Mouse (Mus musculus) left cerebral cortex, adult 11 months (tissue): ENCODE results near the gene Ktn1.

ENCODE experiments used
- DNase-seq: peaks from one replicate; pipeline ENCODE4 v3.0.0; 2022; ENCODE audit warnings: low spot score

Gene Ktn1

DNA sequence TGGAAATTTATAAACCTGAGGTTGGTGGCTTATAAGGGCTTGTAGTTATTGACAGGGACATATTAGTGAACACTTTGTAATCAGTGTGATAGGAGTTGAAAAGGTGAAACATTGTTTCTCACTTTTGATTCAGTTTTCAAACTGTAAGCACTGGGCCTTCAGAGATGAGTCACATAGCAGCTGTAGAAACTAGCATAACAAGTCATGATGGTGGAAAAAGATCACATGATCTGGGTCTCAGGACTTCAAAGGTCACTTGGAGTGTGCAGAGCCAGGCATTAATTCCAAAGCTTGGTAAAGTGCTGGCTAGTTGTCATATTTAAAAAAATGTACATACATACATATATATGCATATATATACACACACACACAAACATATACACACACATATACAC is 16.2 kb downstream of the Ktn1 start:
- no peak for DNase-seq

DNA sequence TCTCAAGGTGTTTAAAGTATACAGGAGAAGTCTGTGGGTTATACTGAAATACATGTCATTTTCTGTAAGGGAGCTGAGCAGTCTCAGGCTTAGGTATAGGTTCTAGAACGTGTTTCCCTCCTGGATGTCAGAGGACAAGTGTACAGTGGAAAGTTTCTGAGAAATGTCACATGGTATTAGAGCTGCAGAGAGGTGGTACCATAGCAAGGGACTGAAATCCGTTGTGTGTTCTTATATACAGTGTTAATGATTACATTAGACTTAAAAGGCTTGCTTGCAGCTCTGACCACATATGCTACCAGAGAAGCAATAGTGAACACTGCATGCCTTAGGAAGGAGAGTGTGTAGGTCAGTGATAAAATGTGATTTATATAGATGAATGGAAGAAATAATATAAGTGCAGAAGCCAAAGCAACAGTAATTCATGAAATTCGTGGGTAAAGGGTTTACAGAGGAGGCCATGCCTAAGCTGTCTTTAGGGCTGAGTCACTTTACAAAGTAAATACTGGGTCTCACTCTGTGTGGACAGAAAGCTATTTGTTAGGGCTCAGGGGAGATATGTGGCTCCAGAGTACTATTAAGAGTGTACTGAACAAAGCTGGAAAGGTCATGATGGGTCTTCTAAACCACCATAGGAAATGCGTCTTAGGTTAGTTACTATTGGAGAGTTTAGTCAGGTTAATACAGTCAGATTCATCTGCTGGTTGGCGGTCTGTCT is 17.0 kb downstream of the Ktn1 start:
- DNase-seq = no peak

DNA sequence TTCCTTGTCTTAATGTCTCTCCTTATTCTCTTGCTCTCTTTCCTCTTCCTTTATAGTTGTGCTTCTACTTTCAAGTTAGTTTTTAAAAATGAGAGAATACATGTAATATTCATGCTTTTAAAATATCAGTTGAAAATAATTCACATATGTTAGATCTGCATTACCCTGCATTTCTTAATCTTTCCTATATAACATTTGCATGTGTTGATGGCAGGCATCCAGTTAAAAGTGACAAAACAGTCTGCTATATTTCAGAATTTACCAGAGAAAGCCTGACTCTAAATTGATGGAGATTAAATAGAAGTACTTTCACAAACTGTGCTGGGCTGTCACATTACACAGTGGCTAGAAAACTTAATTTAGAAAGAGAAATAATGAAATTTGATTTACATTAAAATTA is 19.8 kb downstream of the Ktn1 start:
- DNase-seq = no peak

DNA sequence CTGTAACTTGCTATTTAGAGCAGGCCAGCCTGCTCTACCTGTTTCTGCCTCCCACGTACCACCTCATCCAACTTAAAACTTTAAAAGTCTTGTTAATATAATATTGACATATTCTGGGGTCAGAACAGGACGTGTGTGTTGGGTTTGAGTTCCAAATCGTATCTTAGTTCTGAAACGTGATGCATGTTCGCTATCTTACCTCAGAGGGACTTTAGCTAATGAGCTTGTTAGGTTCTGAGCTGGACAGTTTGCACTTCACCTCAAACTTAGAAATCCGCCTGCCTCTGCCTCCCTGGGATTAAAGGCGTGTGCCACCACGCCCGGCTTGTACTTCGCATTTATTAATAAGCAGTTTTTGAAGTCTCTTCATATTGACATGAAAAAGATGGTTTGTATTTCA is 34.6 kb downstream of the Ktn1 start:
- no peak for DNase-seq

DNA sequence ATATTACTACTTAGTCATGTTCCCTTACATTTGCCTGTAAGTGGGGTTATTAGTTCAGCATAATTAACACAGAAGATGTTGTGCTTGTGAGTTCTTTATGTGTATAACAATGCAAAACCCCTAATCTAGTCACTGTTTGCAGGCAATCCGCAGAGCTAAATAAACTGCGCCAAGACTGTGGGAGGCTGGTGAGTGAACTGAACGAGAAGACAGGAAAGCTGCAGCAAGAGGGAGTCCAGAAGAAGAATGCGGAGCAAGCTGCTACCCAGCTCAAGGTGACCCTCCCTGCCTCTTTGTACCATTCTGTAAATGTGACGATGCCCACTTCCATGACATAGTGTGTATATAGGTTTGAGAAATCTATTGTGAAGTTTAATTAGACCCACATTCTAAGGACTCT is 36.3 kb downstream of the Ktn1 start:
- DNase-seq = no peak

DNA sequence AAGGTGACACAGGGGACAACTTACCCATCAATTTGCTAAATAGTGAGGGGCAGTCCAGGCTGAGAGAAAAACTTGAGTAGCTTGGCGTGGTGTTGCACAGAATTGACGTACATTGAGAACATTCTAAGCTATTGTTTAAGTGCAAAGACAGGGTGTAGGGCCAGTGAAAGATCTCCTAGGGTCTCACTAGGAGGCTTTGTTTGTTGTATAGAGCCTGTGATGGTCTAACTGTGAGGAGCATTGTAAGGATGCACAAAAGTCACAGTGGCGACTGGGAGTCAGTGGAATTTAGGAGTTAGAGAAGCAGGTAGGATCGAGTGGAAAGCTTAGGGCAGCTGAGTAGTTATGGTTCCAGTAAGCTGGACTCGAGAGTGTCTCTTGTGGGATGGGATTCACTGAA is 50.9 kb downstream of the Ktn1 start:
- DNase-seq = no peak

DNA sequence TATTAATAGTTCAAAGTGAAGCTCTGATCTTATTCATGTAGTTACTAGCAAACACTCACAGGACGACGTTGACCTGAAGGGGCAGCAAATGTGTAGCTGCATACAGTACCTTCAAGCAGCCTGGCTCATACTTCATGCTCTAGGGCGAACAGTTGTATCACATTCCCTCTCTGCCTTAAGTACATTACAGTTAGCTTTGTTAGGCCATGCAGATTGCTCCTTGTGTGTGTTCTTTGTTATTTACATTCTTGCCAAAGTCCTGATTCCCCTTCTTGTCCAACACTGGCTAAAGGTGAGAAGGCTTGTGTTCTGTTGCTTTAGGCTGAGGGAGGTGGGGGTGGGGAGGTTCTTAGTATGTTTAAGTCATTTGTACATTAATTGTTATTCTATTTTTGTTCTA is 61.3 kb downstream of the Ktn1 start:
- DNase-seq = no peak

DNA sequence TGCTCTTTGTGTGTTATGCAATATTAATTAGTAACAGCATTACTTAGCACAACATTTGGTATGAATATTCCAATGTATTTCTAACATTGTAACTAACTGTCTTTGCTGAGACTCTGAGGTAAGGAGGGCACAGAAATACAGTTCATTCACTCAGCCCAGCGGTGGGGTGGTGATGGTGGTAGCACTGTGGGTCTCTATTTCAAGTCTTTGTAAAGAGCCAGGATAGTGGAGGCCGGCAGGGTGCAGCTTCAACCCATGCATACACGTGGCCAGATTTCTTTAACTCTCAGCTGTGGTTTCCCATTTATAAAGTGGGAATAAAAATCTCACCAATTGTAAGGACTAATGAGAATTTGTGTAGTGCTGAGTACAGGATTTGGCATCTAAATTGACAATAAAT is 67.5 kb downstream of the Ktn1 start:
- DNase-seq = no peak

DNA sequence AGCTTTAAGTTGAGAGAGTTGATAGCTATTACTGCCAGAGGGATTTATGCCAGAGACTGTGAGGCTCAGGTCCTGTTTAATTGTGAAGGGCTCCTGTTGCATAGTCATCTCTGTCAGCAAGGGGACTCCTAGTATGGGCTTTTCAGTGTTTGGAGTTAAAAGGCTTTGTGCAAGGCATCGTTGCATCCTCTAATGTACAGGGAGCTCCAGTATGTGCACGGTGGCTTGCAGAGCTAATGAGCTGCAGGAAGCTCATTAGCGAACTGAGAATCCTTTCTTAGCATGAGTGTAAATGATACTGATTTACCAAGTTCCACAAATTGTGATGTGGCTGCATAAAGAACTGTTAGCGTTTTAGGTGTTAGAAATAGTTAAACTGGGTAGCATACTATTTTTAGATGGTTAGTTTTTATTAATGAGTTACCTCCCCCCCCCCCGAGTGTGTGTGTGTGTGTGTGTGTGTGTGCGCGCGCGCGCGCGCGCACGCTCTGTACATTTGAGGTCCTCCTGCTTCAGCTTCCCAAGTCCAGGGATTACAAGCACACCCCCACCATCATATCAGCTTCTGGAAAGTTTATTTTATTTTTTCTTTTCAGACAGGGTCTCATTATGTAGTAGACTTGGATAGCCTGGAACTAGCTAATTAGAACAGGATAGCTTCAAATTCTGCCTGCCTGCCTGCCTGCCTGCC is 69.8 kb downstream of the Ktn1 start:
- no peak for DNase-seq

DNA sequence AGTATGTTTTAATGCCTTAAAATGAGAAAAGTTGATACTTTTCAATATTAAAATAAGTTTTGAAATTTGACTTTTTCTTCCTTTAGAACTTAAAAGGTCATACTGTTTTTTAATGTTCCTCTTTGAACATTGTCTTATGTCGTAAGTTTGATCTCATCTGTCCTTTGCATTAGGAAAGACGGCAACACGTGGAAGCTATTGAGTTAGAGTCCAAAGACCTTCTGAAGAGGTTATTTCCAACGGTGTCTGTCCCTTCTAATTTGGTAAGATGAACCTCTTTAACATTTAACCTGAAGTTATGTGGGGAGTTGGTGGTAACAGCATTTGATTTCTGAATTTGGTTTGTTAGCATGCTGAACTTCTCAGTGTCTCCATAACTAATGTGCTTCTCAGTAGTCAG is 71.8 kb downstream of the Ktn1 start:
- no peak for DNase-seq

DNA sequence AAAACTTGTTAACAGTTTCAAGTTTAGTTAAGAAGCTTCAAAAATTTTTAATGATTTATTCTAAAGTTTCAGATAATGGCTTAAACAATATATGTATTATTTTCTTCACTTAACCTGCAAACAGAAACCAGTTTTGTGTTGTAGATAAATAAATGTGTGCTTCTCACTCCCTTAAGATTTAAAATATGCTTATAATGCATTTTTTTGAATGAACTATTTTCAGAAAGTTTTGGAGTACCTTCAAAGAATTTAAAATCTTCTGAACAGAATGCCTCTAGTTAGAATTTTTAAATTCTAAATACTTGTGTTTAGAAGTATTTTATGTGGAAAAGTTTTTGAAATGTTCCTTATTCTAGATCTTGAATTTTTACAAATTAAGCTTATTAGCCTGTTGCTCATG is 74.8 kb downstream of the Ktn1 start:
- DNase-seq = no peak

DNA sequence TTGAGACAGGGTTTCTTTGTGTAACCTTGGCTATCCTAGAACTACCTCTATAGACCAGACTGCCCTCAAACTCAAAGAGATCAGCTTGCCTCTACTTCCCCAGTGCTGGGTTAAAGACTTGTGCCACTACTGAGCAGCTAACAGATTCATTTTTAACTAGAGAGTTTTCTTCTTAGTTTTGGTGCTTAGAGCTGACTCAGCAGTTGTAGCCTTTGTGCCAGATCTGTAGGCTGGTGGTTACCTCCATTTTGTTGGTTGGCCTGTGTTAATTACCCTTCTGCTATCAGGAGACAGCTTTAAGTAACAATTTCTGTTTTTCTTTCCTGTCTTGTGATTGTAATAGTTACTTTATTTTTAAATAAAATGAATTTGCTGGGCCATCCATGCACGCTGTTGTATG is 80.3 kb downstream of the Ktn1 start:
- DNase-seq = no peak

DNA sequence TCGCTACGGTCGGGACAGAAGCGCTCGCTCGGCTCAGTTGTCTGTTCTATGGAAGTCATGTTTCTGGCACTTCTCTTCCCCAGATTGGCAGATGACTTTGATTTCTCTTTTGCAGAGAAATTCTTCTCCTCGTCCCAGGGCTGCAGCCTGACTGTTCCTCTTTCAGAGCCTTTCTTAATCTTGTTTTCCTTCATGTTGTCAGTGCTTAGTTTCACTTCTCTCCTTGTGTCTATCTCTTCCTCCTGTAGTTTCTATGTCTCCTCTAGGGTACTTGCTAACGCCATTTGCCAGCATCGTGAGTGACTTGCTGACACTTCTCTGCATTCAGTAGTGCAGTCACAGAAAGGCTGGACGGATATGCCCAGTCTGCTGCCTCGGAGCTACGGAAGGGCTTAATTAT is 87.1 kb downstream of the Ktn1 start:
- no peak for DNase-seq

DNA sequence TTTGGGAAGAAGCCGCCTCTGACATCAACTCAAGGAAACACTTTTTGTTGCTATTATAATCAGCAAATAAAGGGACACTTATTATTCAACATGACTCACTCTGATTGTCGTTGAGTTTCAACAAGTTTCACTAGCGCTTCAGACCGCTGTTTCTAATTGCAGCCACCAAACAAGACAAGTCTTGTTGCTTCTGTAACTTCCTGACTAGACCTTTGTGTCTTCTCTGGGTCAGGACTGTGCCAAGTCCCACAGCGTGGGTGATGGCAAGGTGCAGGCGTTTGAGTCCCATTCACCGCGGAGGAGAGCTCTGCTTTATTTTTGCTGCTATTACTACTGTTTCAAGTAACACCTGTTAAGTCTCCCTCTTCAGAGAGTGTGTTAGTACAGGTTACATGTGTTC is 88.2 kb downstream of the Ktn1 start:
- DNase-seq = no peak

DNA sequence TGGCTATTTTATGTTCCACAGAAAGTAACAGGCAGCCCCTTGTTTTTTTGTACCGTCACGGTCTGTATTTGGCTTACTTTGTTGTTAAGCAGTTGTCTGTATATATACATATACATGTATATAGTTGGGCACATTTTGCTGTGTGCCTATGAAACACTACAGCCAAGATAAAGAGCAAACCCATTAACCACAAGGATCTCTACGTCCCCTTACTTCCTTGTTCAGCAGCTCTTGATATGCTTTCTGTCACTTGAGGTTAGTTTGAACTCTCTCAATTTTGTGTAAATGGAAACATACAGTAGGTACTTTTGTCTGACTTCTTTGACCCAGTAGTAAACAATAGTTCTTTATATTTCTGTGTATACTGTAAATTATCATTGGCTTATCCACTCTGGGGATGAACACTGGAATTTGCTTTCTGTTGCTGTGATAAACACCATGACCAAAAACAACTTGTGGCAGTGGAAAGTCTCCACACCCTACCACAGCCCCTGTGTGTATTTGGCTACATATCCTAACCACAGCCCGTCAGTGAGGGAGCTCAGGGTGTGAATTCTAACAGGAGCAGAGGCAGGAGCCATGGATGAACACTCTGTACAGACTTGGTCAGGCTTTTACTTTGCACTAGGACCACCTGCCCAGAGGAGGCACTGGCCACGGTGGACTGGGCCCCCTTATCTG is 92.2 kb downstream of the Ktn1 start:
- no peak for DNase-seq

DNA sequence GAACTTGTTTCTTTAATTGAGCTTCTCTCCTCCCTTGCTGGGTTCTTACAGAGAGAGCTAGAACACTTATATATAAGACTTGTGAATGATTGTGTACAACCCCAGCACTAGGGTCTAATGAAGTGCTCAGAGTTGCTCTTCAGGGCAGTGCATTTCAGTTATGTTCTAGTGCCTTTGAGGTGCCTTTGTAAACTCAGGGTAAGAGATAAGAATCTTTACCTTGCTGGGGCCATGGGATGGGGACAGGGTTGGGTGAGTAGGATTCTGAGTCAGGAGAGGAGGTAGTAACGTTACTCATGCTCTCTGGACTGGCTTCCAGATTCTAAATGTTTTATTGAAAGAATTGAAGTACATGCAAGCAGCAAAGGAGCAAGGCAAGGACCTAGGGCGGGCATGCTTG is 92.8 kb downstream of the Ktn1 start:
- no peak for DNase-seq

DNA sequence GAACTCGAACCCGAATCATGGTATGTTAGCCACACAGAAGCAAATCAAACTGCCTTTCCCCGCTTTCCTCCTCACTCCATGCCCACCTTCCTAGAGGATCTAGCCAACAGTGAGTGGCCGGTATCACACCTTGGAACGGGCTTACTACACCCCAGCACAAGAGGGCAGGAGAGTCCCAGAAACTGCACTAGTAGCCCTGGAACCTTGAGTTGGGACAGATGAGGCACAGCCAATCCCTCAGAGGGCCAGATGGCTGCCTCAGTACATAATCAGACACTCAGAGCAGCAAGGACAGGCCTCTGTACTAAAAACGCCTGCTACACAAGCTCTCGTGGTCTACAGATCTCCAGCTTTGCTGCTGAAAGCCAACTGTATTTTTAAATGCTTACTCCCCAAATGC is 94.4 kb downstream of the Ktn1 start:
- no peak for DNase-seq

DNA sequence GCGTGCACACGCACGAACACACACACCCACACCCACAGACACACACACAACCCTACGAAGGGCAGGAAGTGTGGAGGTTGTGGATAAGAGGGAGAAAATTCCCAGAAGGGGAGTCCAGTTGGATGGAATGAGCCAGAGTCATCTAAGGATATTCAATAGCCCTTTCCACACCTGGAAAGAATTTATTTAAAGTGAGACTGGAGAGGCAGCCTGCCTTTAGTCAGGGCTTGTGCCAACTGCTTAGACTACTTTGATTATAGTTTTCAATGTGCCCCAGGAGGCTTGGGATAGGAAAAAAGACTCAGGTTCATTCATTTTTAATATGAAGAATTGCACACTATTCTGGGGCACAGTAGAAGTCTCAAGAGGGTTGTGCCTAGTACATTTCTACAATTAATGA is 96.8 kb downstream of the Ktn1 start:
- DNase-seq = no peak

DNA sequence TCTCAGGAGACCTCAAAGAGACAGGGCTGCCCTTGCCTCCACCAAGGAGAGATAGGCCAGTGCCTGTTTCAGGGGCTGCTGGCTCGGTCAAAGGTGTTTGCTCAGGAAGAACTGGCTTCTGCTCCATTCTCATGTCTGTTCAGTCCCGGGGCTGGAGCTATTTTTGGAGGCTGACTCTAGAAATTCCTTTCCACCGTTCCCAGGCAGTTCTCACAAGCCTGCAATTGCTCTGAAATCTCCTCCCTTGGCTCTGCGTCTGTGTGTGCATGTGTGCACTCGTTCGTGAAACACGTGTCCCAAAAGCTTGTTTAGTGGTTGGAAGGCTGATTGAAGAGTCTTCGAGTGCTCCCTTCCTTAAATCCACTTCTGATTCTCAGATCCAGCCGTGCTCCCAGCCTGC is 99.3 kb downstream of the Ktn1 start:
- no peak for DNase-seq

DNA sequence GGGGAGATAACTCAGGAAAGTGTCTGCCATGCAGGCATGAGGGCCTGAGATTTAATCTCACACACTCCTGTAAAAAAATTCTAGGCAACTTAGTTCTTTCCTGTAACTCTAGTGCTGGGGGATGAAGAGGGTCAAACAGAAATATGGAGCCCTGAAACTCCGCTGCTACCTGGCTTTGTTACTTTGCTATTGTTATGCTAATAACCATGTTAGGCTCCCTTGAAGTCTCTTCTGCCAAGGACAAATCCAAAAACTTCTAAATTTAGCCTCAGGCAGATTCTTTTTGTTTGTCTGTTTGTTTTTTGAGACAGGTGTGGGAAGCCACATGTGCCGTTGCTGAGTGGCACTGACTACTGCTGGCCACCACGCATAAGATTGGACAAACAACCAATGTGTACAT is 100.5 kb downstream of the Ktn1 start:
- no peak for DNase-seq

DNA sequence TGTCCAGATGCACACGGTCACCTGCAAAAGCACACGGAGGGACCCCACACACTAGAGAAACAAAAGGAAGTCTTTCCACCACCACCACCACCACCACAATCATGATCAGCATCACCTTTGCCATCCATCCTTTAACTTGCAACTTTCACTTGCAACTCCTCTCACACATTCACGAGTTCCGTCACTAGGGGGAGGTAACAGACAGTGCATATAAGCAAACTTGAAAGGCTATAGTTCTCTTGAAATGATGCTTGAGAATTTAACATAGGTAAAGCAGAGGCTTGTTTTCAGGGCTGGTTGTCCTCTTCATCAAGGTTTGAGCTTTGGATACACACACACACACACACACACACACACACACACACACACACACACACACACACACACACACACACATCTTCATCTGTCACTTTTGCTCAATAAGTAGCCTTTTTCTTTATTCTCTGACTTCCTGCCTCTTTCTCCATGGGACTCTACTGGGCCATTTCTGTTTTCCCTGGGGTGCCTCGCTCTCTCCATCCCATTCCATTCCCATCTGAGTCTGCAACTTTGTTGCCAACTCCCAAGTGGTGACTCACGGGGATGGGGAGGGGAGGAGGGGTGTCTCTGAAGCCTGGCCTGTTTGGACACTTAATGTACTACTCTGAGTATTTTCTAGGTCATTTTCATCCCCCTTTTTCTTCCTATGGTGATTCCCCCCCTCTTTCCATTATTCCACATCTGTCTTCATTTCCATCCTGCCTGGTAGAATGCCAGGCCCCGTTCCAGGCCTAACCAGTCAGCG is 103.4 kb downstream of the Ktn1 start:
- DNase-seq = peak; percentile 75

DNA sequence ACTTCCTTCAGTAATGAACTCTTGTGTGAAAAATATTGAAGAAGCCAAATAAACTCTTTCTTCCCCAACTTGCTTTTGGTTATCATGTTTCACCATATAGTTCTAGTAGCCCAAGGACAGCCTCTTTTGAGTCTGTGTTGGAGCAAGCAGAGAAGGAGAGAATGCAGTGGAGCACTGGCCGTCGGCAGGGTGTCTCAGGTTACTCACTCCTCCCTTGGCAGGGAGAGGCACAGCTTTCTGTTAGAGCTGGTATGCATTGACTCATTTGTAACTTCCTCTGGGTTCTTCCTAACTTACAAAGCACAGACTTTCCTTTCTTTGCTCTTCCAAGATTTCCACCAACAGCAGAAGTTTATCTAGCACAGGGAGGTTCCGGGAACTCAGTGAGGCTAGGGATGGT is 105.3 kb downstream of the Ktn1 start:
- no peak for DNase-seq
